Mouse (Mus musculus) embryo, embryonic 9.5 days (tissue): ENCODE measurements around the gene Cd274.

Experiments used
- DNase-seq: peaks from one replicate; pipeline ENCODE4 v3.0.0-alpha.2; 2017; ENCODE audit errors: extremely low spot score

The Cd274 gene

DNA sequence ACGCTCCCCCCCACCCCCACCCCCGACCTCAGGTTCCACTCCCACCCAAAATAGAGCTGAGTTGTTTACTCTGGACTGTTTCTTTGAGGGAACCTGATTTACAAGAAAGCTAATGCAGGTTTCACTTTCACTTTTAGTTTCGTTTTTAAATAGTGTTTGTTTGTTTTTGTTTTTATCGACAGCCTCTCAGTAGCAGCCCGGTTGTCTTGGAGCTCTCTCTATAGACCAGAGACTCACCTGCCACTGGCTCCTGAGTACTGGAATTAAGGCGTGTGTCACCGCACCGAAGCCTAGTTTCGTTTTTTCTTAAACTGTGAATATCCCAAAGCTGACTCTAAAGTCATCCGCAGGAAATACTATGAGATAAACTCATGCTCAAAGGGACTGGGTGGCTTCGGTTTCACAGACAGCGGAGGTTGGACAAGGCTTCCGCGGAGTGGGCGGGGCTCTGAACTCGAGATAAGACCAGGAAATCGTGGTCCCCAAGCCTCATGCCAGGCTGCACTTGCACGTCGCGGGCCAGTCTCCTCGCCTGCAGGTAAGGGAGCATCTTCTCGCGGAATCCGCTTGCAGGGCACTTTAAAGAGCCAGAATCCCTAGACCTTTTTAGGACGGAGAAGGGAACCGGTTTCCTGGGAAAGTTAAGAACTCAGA is at the start of gene Cd274, which contains the start of gene Plgrkt:
Gene Cd274, plus strand, starts transcription at position 487 of the 654 bp plus-strand sequence.
Gene Plgrkt, minus strand, starts transcription at position 422 of the 654 bp plus-strand sequence.
- peak; percentile 56 for DNase-seq

DNA sequence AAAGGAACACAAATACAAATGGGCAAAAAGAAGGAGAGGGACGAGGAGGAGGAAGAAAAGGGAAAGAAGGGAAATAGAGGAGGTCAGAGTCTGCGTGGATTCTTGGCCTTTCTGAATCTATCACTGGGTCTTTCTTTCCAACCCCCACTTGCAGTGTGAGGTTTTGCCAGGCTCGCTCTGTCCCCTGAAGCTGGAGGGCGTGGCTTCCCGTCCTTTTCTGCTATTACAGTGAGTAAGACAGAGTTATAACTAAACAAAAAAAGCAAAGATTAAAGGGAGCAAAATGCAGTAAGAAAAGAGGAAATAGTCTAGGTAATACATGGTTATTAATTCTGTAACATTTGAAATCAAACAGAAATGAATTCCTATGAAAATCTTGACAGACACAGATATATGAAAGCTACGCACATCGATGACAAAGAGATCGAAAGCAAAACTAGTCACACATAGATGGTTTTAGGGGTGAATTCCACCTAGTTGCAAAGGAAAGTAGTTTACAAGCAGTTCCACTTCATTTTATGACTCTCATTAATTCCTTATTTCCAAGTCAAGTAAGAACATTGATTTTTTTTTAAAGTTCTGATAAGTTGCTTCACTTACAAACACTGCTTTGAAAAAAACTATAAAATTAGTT is 43.7 kb upstream of the Cd274 start:
- DNase-seq: no peak

DNA sequence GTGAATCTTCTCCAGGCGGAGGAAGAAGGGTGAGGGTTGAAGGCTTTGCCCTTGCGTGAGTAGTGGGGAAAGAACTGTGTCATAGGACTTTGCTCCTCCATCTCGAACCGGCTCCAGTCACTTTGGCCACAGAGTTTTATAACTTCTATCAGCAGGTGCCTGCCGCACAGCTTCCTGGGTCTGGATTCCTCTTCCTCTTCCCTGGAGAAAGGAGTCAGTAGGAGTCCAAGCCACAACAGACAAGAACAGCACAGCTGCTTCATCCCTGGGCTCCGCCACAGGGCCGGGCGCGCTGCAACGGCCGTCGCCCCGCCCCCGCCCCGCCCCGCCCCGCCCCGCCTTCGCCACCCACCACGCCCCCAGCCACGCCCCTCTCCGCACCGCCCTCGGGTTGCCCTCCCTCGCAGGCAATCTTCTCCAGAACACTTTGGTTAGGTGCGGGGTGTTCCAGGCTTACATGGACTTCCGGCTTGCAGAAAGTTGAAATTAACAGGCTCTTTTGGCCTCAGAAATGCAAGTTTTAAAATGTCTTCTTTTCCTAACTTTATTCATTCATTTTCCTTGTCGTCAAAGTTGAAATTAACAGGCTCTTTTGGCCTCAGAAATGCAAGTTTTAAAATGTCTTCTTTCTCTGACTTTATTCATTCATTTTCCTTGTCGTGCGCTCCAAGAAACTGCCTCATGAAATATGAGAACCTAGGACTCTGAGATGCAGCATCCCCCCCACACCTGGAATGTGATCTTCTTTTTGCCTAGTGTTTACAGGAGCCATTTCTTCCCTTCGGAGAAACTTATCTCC is 42.0 kb upstream of the Cd274 start, which contains the start of gene Insl6:
Gene Insl6, minus strand, starts transcription at position 304 of the 799 bp plus-strand sequence.
- peak; percentile 86 for DNase-seq

DNA sequence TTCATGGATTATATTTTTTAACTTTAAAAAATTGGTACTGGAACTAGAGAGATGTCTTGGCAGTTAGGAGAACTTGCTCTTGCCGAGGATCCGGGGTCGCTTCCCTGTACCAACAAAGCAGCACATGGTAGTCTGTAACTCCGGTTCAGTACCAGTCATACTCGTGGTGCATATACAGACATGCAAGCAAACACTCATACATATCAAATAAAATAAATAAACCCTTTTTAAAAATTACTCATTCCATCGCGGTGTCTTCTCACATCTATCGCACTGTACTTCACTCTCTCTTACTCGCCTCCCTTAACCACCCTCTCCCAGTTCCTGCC is 41.4 kb upstream of the Cd274 start:
- DNase-seq: no peak

DNA sequence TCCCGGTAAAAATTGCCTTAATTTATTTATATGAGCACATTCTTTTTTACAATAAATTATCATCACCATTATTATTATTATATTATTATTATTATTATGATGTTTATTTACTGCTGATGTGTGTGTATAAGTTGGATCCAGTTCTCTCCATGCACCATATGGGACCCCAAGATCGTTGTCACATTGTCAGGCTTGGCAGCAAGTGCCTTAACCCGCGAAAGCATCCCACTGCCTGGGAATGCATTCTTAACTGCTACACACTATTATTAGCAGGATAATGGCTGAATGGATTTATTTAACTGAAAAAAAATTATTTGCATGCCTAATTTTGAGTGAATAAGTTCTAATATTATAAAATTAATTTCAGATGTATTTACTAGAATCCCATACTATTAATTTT is 40.9 kb upstream of the Cd274 start:
- DNase-seq: no peak

GRCm38 (mm10) chr19:29326822-29327552 is 40.3 kb upstream of the Cd274 start:
- no peak for DNase-seq

- peak; percentile 73 for DNase-seq
These were observed 33.0 kb upstream of the Cd274 start, which contains the start of gene Rln1 for GRCm38 (mm10) chr19:29334068-29334745. Rln1 (minus strand) TSS chr19:29334670.

- DNase-seq: no peak
These were observed 30.6 kb upstream of the Cd274 start for GRCm38 (mm10) chr19:29336624-29337023.

DNA sequence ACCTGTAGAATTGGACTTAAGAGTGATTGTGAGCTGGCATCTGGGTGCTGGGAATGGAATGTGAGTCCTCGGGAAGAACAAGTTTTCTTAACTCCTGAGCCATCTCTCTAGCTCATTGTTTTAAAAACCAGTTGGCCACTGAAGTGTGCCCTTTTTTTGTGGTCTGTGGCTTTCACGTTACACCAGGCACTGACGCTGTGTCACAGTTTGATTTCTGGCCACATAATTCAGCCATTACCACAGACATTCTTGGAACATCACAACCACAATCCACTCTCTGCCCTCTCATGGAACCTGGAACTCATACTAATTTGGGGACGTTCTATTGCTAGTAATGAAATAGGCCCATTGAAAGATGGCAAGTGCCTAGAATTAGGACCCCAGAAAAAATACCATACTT is 26.2 kb upstream of the Cd274 start:
- no peak for DNase-seq

GRCm38 (mm10) chr19:29342281-29342680 is 25.0 kb upstream of the Cd274 start:
- DNase-seq: no peak

DNA sequence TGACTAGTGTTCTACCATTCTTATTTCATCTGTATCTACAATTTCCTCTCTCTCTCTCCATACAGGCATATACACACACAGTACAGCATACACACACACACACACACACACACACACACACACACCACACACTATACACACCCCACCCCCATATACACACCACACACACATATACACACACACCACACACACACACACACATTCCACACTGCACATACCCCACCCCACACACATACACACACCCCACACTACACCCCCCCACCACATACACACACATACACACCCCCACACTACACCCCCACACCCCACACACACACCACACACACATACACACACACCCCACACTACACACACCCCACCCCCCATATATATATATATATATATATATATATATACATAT is 22.4 kb upstream of the Cd274 start:
- DNase-seq: no peak

- no peak for DNase-seq
These were observed 21.6 kb upstream of the Cd274 start for GRCm38 (mm10) chr19:29345636-29346035.

DNA sequence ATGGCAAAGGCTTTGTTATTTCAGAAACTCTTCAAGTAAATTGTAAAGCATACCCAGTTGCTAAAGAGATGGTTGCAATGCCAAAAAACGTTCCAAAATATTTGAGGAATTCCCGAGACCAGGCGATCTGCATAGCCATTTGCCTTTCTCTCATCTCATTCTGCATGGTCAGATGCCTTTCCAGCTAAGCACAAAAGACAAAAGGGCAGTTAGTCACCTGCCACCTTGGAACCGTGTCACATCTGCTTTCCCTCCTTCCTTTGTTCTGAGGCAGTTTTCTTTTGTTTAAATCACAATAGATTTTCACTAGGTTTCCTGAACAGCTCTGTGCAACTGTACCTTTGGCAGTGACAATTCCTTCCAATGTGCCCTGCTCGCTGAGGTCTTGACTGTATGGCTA is 16.3 kb upstream of the Cd274 start:
- no peak for DNase-seq

DNA sequence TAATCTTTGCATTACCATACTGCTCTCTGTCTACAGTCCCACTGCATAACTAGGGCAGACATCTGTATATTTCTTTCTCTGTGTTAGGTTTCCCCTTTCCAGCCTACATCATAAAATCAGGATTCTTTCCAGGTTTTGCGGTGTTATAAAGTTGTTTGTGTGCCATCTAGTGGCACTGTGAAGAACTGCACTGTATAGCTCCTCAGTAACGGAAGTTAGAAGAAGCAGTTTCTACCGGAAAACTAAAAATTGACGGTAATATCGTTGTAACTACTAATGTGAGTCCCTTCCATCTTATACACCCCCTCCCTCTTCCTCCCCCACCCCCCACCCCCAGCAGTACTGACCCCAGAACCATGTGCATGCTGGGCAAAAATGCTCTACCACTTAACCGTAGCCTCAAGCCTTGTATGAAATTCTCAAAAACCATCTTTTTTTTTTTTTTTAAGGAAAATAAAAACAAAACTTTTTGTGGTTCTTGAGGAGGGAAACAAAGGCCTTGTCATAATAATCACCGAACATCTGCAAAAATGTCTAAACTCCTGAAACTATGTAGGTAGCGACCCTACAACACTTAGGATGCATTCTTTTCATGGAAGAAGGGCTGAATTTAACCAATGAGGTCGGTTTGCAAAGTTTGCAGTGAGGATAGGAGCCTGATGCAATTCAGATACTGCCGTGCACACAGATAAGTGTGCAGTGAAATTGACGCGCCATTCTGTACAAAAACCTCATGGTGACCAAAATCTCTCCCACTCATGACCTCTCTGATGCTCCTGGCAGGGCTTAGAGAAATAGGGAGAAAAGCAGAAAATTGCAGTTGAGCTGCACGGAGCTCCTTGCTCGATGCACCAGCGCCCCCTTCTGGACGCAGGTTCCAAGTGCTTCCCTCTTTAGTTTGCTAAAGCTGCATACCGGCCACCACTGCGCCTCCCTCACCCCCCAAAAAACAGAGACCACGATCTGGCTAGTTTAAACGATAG is 12.1 kb upstream of the Cd274 start:
- DNase-seq: peak; percentile 83

DNA sequence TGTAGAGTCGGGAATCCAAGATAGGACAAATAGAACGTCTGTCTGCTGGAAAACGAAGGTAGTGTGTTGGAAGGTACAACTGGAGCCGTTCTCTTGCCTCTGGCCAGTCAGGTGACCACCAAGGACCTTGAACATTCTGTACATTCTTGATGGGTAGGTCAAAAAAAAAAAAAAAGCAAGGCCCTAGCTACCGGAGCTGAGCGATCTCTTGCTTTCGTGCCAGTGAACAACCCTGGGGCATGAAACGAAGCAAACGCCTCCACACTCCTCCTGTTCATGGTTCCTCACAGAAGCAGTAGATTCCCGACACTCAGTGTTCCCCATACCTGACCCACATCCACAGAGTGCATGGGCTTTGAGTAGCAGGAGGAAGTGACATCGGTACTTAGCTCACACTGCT is 11.0 kb upstream of the Cd274 start:
- DNase-seq: no peak

GRCm38 (mm10) chr19:29360251-29360650 is 7.0 kb upstream of the Cd274 start:
- DNase-seq: no peak

- DNase-seq: peak; percentile 84
These were observed 5.7 kb upstream of the Cd274 start for GRCm38 (mm10) chr19:29361468-29362130.

DNA sequence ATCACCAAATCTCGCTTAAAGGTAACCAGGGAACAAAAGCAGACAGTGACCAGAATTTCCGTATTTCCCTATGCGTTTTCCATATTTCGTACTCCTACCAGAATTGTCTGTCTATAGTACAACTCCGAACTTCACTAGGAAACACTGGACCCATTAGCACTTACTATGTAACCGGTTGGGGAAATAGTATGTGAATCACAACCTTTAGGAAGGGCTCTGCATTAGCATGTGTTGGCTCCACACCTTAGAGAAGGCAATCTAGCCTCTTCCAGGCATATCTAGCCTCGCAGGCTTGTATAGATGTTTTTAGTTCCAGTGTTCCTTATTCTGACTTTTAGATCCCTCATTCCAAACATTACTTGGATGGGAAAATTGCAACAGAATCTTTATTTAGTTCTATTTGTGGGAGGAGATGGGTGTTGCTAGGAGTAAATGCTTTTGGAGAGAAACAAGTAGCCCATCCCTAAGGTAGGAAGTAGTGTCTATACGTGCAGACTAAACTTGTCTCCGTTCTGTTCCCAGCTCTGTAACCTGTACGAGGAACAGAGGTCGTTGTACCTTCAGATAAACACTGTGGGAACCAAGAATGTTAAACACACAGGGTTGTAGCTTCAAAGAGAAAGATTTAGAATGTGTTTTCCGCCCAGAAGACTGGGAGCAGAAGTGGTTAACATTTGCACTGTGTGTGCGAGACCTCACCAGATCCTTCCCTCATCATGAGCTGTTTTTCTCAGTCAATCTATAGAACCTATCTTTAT is 4.9 kb upstream of the Cd274 start:
- DNase-seq: no peak

DNA sequence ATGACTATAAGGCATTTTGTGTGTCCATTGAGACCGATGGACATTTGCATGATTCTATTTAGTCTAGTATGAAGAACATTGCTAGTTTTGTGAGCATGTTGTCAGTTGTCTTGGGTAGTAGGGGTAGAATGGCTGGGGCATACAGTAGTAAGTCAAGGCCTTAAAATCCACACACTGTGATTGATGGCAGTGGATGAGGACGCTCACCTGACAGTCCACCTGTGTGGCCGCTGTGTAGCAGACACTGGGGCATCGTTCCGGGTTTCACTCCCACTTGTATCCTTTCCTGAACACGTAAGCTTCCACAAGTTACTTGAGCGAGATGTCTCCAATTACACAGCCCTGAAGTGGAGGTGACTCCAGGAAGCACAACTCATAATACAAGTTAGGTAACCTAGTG is 3.7 kb upstream of the Cd274 start:
- DNase-seq: no peak
